Mouse (Mus musculus): ENCODE measurements around the gene Mdm1. TPM values are rescaled to one million over a fixed set of nuclear protein-coding genes. Genes with fewer than 3 reads are reported as not detected.
A peak's percentile ranks its signal among the peaks of the same experiment; 100 is the strongest.
"Not testable (repeated sequence)": the region's sequence is repeated elsewhere in the genome, so short reads cannot be mapped to it uniquely, and the experiment has no call there.

Mdm1 gene
- polyA plus RNA-seq, 1 experiment: 3.4 TPM

- Histone ChIP-seq H3K79me2 (ENCODE audit: control insufficient read depth, insufficient read depth) (no peaks in the 10 kb centered on the region), H3K4me3 (no peak overlapping the region)
- TF ChIP-seq MYOD1 (IDR thresholded peaks at IDR 0.05; ENCODE audit: control insufficient read depth in 1 of 3, insufficient read length in 2 of 3, low read depth in 2 of 3) (no peak), REST (IDR thresholded peaks at IDR 0.05; ENCODE audit: insufficient read depth, insufficient read length) (no peak), MYOG (IDR thresholded peaks at IDR 0.05; ENCODE audit: control insufficient read depth in 1 of 3, insufficient read depth in 1 of 3, insufficient read length in 2 of 3, low read depth in 2 of 3) (no peak), MAX (IDR thresholded peaks at IDR 0.05; ENCODE audit: low read depth) (no peak), POLR2A (IDR thresholded peaks at IDR 0.05; ENCODE audit: insufficient read length, low read depth) (no peak), CEBPB (IDR thresholded peaks at IDR 0.05; ENCODE audit: insufficient read depth, poor library complexity, severe bottlenecking) (no peak), SRF (IDR thresholded peaks at IDR 0.05; ENCODE audit: control insufficient read depth, insufficient read length, low read depth) (no peak), USF1 (IDR thresholded peaks at IDR 0.05; ENCODE audit: low read depth) (no peak)
Observed at GRCm38 (mm10) chr10:118179265-118179664, 37.7 kb downstream of the Mdm1 start.

GRCm38 (mm10) chr10:118195150-118195549, 53.5 kb downstream of the Mdm1 start:
- H3K4me2 ChIP-seq (ENCODE audit: low read depth): peak overlapping the region; percentile 57
- not testable (repeated sequence) for H3K36me3 ChIP-seq (ENCODE audit: control insufficient read depth, insufficient read depth); H3K79me2 ChIP-seq (ENCODE audit: control insufficient read depth, insufficient read depth); H3K4me3 ChIP-seq; H3ac ChIP-seq (ENCODE audit: control insufficient read depth, insufficient read length); H3K27me3 ChIP-seq (ENCODE audit: control insufficient read depth, insufficient read depth, insufficient read length)

More at GRCm38 (mm10) chr10:118179265-118179664, 37.7 kb downstream of the Mdm1 start:
- Histone ChIP-seq H3ac (ENCODE audit: control insufficient read depth, insufficient read length) (no peak overlapping the region), H3K4me2 (ENCODE audit: low read depth) (peak overlapping the region; percentile 31), H3K27me3 (ENCODE audit: control insufficient read depth, insufficient read depth, insufficient read length) (no peaks in the 10 kb centered on the region), H3K36me3 (ENCODE audit: control insufficient read depth, insufficient read depth) (no peaks in the 10 kb centered on the region)

- no peaks in the 10 kb centered on the region for H3K36me3 ChIP-seq (ENCODE audit: control insufficient read depth, insufficient read depth)
- H3ac ChIP-seq (ENCODE audit: control insufficient read depth, insufficient read length): no peak within 1 kb of the TSS
- H3K4me2 ChIP-seq (ENCODE audit: low read depth): no peak within 1 kb of the TSS
- H3K27me3 ChIP-seq (ENCODE audit: control insufficient read depth, insufficient read depth, insufficient read length): no peaks in the 10 kb centered on the region
- no peak within 1 kb of the TSS for H3K4me3 ChIP-seq
- no peak for TF ChIP-seq CEBPB (IDR thresholded peaks at IDR 0.05; ENCODE audit: insufficient read depth, poor library complexity, severe bottlenecking)
- TF ChIP-seq MYOD1 (IDR thresholded peaks at IDR 0.05; ENCODE audit: control insufficient read depth in 1 of 3, insufficient read length in 2 of 3, low read depth in 2 of 3): no peak
- TF ChIP-seq E2F4 (IDR thresholded peaks at IDR 0.05; ENCODE audit: insufficient read depth): no peak
- TF ChIP-seq POLR2A (IDR thresholded peaks at IDR 0.05; ENCODE audit: insufficient read length, low read depth): no peak
- TF ChIP-seq REST (IDR thresholded peaks at IDR 0.05; ENCODE audit: insufficient read depth, insufficient read length): no peak
- no peak for TF ChIP-seq MYOG (IDR thresholded peaks at IDR 0.05; ENCODE audit: control insufficient read depth in 1 of 3, insufficient read depth in 1 of 3, insufficient read length in 2 of 3, low read depth in 2 of 3)
- no peak for TF ChIP-seq POLR2AphosphoS2 (IDR thresholded peaks at IDR 0.05; ENCODE audit: insufficient read length, low read depth)
- no peak for TF ChIP-seq USF1 (IDR thresholded peaks at IDR 0.05; ENCODE audit: low read depth)
- no peak for TF ChIP-seq TCF3 (IDR thresholded peaks at IDR 0.05; ENCODE audit: insufficient read length, low read depth)
- no peak for TF ChIP-seq TCF12 (IDR thresholded peaks at IDR 0.05; ENCODE audit: insufficient read depth, poor library complexity, severe bottlenecking)
- TF ChIP-seq MAX (IDR thresholded peaks at IDR 0.05; ENCODE audit: low read depth): no peak
- no peak for TF ChIP-seq SRF (IDR thresholded peaks at IDR 0.05; ENCODE audit: control insufficient read depth, insufficient read length, low read depth)
- H3K79me2 ChIP-seq (ENCODE audit: control insufficient read depth, insufficient read depth): no peaks in the 10 kb centered on the region
Observed at GRCm38 (mm10) chr10:118204642-118205041, 63.0 kb downstream of the Mdm1 start, which contains the start of gene Il22. Il22 (plus strand) TSS chr10:118204942.

GRCm38 (mm10) chr10:118215719-118216393, 74.2 kb downstream of the Mdm1 start:
- not testable (repeated sequence) for H3K27me3 ChIP-seq (ENCODE audit: control insufficient read depth, insufficient read depth, insufficient read length); H3ac ChIP-seq (ENCODE audit: control insufficient read depth, insufficient read length); H3K36me3 ChIP-seq (ENCODE audit: control insufficient read depth, insufficient read depth); H3K4me2 ChIP-seq (ENCODE audit: low read depth); H3K79me2 ChIP-seq (ENCODE audit: control insufficient read depth, insufficient read depth); H3K4me3 ChIP-seq

Other genes starting within 250 kb of the Mdm1 start
- not detected for gene Il22, start 63.1 kb downstream of the Mdm1 start, polyA plus RNA-seq (2012; fragmentation: generic; extraction: Trizol)
- gene Gm32717, start 99.0 kb downstream of the Mdm1 start, polyA plus RNA-seq (2012; fragmentation: generic; extraction: Trizol): 0.02 TPM
- gene Gm32802, start 116.9 kb downstream of the Mdm1 start, polyA plus RNA-seq (2012; fragmentation: generic; extraction: Trizol): 0.02 TPM
- gene Iltifb, start 153.2 kb downstream of the Mdm1 start, polyA plus RNA-seq (2012; fragmentation: generic; extraction: Trizol): not detected
- not detected for gene Gm9040, start 185.2 kb downstream of the Mdm1 start, polyA plus RNA-seq (2012; fragmentation: generic; extraction: Trizol)
- not detected for gene Gm9044, start 190.6 kb downstream of the Mdm1 start, polyA plus RNA-seq (2012; fragmentation: generic; extraction: Trizol)
- gene Gm9045, start 196.0 kb downstream of the Mdm1 start, polyA plus RNA-seq (2012; fragmentation: generic; extraction: Trizol): 0.06 TPM
- gene Gm9046, start 201.4 kb downstream of the Mdm1 start, polyA plus RNA-seq (2012; fragmentation: generic; extraction: Trizol): not detected
- gene Gm9048, start 206.9 kb downstream of the Mdm1 start, polyA plus RNA-seq (2012; fragmentation: generic; extraction: Trizol): not detected
- gene Gm9049, start 212.3 kb downstream of the Mdm1 start, polyA plus RNA-seq (2012; fragmentation: generic; extraction: Trizol): 0.06 TPM

All from myocyte (in vitro differentiated cells).